Mouse (Mus musculus) ovary, postnatal 14 days (tissue): ENCODE results near the gene Icmt.

ENCODE experiments used
- DNase-seq: peaks from one replicate; pipeline ENCODE4 v3.0.0; 2022; ENCODE audit warnings: low spot score

Gene Icmt

GRCm38 (mm10) chr4:152300375-152300774 is 3.3 kb downstream of the Icmt start:
- DNase-seq = no peak

GRCm38 (mm10) chr4:152302012-152302411 is 5.0 kb downstream of the Icmt start:
- DNase-seq = no peak

- DNase-seq = no peak
These were observed 6.1 kb downstream of the Icmt start for GRCm38 (mm10) chr4:152303172-152303571.

GRCm38 (mm10) chr4:152304685-152305084 is 7.7 kb downstream of the Icmt start:
- no peak for DNase-seq

GRCm38 (mm10) chr4:152305991-152306390 is 9.0 kb downstream of the Icmt start:
- no peak for DNase-seq

GRCm38 (mm10) chr4:152307542-152307941 is 10.5 kb downstream of the Icmt start:
- no peak for DNase-seq

- DNase-seq = no peak
These were observed 15.2 kb downstream of the Icmt start for GRCm38 (mm10) chr4:152312186-152312585.

- DNase-seq = no peak
These were observed 16.2 kb downstream of the Icmt start for GRCm38 (mm10) chr4:152313211-152313632.

GRCm38 (mm10) chr4:152313934-152314333 is 16.9 kb downstream of the Icmt start:
- DNase-seq = no peak

GRCm38 (mm10) chr4:152315498-152316213 is 18.6 kb downstream of the Icmt start:
- DNase-seq = no peak

- no peak for DNase-seq
These were observed 20.6 kb downstream of the Icmt start for GRCm38 (mm10) chr4:152317631-152318033.

- DNase-seq = peak; percentile 41
These were observed 21.6 kb downstream of the Icmt start, which contains the start of gene Rnf207 for GRCm38 (mm10) chr4:152318517-152319234. Rnf207 (minus strand) TSS chr4:152318993.

GRCm38 (mm10) chr4:152321464-152321863 is 24.4 kb downstream of the Icmt start:
- no peak for DNase-seq

GRCm38 (mm10) chr4:152324641-152325562 is 27.9 kb downstream of the Icmt start:
- DNase-seq = no peak

GRCm38 (mm10) chr4:152325574-152326411 is 28.8 kb downstream of the Icmt start, which contains the start of gene Rpl22:
Rpl22 (plus strand) TSS chr4:152325742.
- DNase-seq = peak; percentile 77

GRCm38 (mm10) chr4:152326543-152326942 is 29.5 kb downstream of the Icmt start:
- DNase-seq = no peak

- no peak for DNase-seq
These were observed 31.7 kb downstream of the Icmt start for GRCm38 (mm10) chr4:152328691-152329090.

GRCm38 (mm10) chr4:152332952-152333351 is 35.9 kb downstream of the Icmt start:
- peak; percentile 58 for DNase-seq

- no peak for DNase-seq
These were observed 36.6 kb downstream of the Icmt start for GRCm38 (mm10) chr4:152333587-152333986.

- no peak for DNase-seq
These were observed 40.7 kb downstream of the Icmt start for GRCm38 (mm10) chr4:152337772-152338171.
